Mouse (Mus musculus): Measurements from ENCODE around the gene Prnd.

The Prnd gene

DNA sequence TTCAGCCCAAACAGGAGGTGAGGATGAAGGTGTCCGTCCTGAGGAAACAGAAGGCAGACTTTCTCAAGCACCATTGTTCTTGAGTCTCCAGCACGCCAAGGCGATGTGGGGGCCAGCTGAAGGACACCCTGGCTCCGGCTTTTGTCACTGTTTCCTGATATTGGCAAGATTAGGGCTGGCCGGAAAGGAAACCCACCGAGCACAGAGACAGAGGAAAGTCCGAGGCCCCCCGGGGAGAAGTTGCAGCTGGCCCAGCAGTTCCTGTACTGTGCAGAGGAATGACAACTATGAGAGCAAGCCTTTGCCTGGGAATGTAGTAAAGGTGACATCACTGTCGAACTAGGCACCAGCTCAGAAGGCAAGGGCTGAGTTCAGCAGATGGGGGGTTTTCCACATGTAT is 30.2 kb downstream of the Prnd start:
- no peak for DNase-seq (ENCODE audit: low read depth, low spot score)

DNA sequence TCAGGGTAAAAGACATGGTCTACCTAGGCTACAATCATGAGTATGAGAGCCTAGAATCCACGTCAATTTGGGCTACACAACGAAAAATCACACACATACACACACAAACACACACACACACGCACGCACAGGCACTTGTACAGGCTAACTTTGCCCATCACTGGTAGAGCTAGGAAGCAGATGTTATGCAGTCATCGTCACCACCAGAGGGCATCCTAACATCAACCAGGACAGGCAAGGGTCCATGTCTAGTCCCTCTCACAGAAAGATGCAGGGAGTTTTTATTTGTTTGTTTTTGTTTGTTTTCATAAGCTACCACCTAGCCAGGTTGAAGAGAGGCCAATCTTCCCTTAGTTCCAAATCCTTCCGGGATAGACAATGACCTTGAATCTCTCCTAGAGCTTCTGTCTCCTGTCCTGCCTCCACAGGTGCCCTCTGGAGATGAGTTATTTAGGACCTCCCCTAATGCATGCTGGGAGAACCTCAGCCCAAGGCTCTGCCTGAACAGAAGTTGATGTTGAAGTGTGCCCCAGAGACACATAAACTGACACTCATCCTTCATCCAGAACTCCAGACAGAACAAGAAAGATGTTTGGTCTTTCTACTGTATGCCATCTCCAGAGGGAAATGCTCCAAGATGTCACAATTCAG is 32.0 kb downstream of the Prnd start:
- DNase-seq (ENCODE audit: low read depth, low spot score) = peak; percentile 56

DNA sequence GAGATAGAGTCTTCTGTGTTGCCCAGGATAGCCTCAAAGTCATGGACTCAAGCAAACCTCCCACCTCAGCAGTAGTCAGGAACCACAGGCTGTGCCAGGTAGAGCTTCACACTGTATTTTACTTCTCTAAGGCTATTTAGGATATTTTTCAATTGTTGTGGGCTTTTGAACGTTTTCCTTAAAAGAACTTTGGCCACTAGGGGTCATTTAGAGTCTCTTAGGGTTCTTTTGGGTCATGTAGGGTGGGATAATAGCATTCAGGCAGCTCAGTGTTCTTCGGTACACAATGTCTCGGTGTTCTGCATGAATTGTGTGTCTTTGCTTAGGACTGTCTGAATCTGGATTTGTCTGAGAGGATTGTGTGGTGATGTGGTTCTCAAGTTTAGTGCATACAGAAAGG is 37.3 kb downstream of the Prnd start:
- DNase-seq (ENCODE audit: low read depth, low spot score) = no peak

DNA sequence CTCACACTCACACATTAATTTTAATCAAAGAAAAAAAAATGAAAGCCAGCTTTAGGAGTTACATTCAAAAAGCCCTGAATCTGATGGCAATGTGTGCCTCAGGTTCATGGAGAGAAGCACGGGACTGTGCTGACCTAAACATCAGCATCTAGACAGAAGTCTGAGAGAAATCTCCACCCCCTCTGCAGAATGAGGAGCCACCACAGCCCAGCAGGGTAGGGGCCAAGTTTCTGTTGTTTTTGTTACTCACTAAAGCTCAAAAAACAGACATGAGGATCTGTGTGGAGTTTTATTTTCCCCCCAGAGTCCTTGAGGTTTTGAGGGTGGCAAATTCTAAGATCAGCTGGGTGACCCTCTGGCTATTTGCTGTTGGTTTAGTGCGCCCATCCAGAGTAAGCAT is 37.9 kb downstream of the Prnd start:
- no peak for DNase-seq (ENCODE audit: low read depth, low spot score)

DNA sequence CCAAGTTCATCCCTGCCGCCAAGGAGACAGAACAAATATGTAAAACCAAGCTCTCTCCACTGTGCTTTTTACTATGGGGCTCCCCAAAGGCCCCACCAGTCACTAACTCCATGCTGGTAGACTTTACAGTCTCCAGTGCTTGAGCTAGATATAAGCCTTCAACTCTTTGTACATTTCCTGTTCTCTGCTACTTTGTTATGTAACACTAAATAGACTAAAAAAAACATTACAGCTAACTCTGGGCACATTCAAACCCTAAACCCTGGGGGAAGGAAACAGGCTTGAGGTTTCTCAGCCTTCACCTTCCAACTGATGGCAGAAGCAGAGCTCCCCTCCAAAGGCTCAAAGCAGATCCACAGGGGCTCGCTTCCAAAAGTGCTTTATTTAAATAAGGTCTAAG is 41.8 kb downstream of the Prnd start:
- DNase-seq (ENCODE audit: low read depth, low spot score) = no peak

DNA sequence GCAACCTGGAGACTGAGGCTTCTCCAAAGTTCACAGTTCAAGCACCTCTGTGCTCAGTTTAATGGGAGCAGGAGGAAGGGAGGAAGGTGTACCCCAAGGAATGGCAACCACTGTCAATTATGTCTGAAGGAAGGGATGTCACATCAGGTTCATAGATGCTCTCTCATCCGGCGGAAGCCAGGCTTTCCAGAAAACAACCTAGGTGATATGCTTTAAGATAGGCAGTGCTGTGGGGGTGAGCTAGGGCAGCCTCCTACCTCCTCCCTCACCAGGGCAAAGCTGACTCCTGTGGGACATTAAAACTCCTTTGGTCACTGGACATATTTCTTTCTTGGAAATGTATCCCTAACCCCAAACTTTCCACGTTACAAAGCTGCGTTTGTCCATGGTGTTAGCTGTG is 42.5 kb downstream of the Prnd start:
- no peak for DNase-seq (ENCODE audit: low read depth, low spot score)

DNA sequence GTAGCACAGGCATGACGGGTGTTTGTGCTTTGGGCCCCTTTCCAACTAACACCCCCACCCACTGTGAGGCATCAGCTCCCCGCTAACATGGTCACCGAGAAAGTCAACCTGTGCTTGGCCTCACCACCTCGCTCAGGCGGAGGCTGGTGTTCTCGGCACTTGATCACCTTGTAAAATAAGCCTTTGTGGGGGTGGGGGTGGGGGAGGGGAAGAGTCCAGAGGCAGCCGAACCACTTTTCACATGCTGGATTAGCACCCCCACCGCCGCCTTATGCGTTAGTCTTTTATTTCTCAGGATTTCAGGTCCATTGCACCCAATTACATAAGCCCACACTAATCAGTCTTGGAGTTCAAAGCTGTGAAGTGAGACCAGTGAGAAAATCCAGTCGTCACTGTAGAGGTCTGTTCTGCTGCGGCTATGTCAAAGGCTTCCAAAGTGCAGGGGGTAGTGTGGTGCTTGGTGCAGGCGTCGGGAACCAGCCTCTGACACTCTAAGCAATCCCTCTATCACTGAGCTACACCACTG is 43.0 kb downstream of the Prnd start:
- DNase-seq (ENCODE audit: low read depth, low spot score) = peak; percentile 13

DNA sequence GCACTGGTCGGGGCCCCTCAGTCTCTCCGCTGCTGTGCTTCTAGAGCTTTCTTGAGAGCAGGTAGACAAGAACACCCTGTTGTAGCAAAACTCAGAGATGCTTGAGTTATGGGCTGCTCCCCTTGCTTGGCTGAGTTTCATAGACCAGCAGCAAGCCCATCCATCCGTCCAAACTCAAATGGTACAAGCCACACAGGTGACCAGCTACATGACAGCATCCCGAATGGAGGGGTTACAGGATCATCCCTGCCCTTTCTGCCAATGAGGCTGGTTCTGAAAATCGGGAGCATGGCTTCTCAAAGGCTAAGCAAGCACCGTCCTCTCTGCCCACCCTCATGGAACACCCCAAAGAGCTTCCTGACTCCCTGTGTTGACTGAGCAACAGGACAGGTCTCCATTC is 44.3 kb downstream of the Prnd start:
- DNase-seq (ENCODE audit: low read depth, low spot score) = no peak

DNA sequence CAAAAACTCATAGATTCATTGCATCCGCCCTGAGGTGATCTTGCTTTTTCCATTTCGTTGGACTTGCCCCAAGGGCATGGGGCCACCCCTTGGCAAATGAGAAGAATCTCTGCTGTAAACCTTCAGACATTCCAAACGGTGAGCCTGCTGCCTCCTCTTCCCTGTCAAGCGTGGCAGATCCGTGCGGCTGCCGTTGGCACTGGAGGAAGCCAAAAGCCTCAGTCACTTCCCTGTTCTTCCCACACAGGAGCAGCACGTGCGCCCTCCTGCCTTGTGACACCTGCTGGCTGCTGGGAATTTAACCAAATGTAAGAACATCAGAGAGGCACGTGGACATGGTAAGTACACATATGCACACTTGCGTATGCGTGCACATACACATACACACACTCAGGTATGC is 45.1 kb downstream of the Prnd start:
- no peak for DNase-seq (ENCODE audit: low read depth, low spot score)

DNA sequence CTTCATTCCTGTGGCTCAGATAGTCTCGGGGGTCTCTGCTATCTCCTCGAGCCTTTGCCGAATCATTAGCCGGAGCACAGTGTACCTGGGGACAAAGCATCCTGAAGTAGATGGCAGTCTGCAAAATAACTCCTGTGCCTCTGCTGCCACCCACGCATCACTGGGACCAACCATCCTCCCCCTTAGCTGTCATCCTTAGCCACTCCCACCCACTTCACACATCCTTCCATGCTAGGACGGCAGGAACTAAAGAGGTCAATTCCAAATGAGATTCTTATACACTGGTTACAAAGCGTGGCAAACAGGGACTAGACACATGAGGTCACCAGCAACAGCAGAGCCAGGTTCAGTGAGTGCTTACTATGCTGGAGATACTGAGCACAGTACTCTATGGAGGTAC is 45.7 kb downstream of the Prnd start:
- DNase-seq (ENCODE audit: low read depth, low spot score) = no peak

DNA sequence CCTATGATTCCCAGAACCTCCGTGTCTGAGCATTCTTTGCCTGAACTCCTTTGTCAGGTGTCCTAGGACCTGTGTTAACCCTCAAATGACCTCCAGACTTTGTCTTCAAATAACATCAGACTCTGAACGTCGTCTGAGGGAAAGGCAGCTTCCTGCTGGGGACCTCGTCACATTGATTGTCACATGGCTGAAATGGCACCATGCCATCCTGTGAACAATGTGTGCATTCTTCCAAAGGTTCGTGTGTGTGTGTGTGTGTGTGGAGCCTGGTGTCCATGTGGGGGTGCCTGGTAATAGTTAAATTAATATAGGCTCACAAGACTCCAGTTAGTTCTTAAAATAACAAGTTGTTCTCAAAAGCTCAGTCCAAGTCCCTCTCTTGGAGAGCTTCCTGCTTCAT is 46.7 kb downstream of the Prnd start:
- DNase-seq (ENCODE audit: low read depth, low spot score) = no peak

DNA sequence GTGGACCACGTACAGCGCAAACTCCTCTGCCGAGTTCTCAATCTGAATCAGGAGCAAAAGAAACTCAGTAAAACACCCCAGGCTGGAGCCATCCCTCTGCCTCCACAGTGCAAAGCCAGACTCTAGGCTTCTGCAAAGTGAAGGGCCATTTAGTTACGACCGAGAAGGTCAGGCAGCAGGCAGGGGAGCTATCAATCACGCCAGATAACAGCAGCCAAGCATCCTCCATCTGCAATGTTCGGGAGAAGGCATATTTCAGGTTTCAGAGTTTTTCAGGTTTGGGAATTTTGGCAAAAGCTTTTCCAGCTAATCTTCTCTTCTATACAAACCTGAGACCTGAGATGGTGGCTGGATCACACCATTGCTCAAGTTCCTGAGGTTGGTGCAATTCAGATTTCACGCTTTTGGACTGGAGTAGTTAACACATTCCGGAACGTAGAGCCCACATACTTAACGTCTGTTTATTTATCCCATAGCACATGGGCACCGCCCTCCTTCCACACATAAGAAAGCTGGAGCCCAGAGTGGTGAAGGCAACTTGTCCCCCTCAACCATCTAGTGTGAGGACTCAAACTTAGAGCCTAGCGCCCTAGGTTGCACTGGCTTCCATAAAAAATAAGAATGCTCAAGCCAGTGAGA is 51.2 kb downstream of the Prnd start:
- no peak for DNase-seq (ENCODE audit: low read depth, low spot score)

DNA sequence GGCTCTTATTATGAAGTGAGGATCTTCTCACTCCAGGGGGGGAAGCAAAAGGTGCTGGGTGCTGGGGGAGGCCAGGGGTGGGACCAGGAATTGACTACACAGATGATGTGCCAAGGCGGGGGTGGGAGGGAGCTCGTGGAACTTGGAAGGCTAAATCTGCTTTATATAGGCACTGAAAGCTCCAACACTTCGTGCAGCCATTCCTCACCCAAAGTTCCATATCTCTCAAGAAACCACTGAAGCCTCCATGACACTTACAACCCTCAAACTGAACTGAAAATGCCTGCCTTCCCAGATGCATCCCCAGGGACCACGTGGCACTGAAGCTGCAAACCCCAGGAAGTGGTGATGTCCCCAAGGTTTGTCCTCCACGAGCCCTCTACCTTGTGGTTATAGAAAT is 53.3 kb downstream of the Prnd start:
- DNase-seq (ENCODE audit: low read depth, low spot score) = no peak

DNA sequence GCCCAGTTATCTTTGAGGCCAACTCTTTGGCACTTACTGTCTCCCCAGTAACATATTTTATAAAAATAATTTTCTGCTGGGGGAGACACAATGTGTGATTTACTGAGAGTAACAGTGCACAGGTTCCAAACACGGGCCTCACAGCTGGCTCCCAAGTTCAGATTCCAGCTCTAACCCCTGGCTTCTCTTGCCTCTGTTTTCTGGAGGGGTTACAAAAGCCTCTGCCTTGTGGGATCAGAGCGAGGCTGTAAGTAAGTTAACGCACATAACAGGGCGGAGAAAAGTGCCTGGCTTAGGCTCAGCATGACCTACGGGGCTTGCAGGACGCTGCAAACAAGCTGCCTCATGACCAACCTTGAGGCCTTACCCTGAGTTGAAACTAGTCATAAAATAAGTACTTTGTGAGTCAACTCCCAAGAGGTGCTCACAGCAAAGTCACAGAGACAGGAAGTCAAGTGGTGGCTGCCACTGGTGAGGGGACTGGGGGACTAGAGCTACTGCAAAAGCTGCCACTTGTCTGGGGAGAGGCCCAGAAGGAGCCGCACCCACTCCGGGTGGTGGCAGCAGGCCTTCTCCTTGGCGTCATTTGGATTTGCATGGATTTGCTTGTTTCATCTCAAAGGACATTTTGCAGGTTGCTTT is 54.0 kb downstream of the Prnd start:
- no peak for DNase-seq (ENCODE audit: low read depth, low spot score)

DNA sequence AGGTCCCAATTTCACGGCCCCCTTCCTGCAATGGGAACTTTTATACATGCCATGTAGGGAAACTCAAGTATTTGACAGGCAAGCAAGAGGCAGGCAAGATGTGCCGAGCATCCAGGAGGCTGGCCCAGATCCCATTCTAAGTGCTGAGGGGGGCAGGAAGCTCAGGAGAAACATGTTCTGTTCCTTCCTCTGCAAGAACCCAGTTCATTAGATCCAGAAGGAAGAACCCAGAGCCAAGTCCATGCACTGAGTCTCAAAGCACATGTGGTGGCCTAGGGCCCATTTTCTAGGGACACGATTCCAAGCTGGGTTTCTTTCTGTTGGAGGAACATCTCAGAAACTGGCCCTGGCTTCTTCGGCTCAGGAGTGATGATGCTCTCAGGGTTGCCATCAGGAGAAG is 54.8 kb downstream of the Prnd start:
- DNase-seq (ENCODE audit: low read depth, low spot score) = no peak

All from retina, postnatal 7 days (tissue).